Mouse (Mus musculus) midbrain, embryonic 14.5 days (tissue): ENCODE measurements at regions not wholly inside any gene's neighbourhood (a gene's known extent, or its start where the extent isn't known, plus 50 kb on each side); places are given as distances from the start of the nearest gene placed in this dataset.

Source experiments
- ATAC-seq: fragments of 200-750 bp; cut with Nextera tagmentation; 2 replicates; pipeline ENCODE4 v1.8.0; 2017; ENCODE audit warnings: moderate number of reproducible peaks, moderate library complexity; ENCODE audit not compliant: low FRiP score, low TSS enrichment
- DNase-seq: peaks from one replicate; pipeline ENCODE4 v3.0.0-alpha.2; 2015
- H3K27ac ChIP-seq: fragments of 300-500 bp; sonication (generic); replicated peaks from 2 replicates; pipeline ENCODE4 v1.5.1; 2014; ENCODE audit warnings: mild to moderate bottlenecking, low read depth, low read length, moderate library complexity
- H3K27me3 ChIP-seq: fragments of 300-500 bp; sonication (generic); 2 replicates; pipeline ENCODE4 v1.6.1; 2014; ENCODE audit warnings: low read length, control low read depth, mixed read lengths; ENCODE audit not compliant: control insufficient read depth, insufficient read depth
- H3K36me3 ChIP-seq: fragments of 300-500 bp; sonication (generic); 2 replicates; pipeline ENCODE4 v1.6.1; 2014; ENCODE audit warnings: low read length, control low read depth; ENCODE audit not compliant: control insufficient read depth, insufficient read depth
- H3K4me1 ChIP-seq: fragments of 300-500 bp; sonication (generic); 2 replicates; pipeline ENCODE4 v1.6.1; 2014; ENCODE audit warnings: mild to moderate bottlenecking, antibody characterized with exemption, low read length, control low read depth; ENCODE audit not compliant: control insufficient read depth, insufficient read depth
- H3K4me2 ChIP-seq: fragments of 300-500 bp; sonication (generic); 2 replicates; pipeline ENCODE4 v1.6.1; 2014; ENCODE audit warnings: mild to moderate bottlenecking, low read length, moderate library complexity
- H3K4me3 ChIP-seq: fragments of 300-500 bp; sonication (generic); replicated peaks from 2 replicates; pipeline ENCODE4 v1.5.1; 2014; ENCODE audit warnings: low read depth, low read length
- H3K9ac ChIP-seq: fragments of 300-500 bp; sonication (generic); replicated peaks from 2 replicates; pipeline ENCODE4 v1.6.1; 2014; ENCODE audit warnings: mild to moderate bottlenecking, low read length, moderate library complexity
- H3K9me3 ChIP-seq: fragments of 300-500 bp; sonication (generic); 2 replicates; pipeline ENCODE4 v1.6.1; 2016; ENCODE audit warnings: low read length, control low read depth, mixed read lengths; ENCODE audit not compliant: control insufficient read depth
- WGBS: fragments of 180-500 bp; shearing (Covaris S2); extraction: QIAGEN DNeasy Blood & Tissue Kit; methylation state at CpG from one replicate; pipeline ENCODE4 v1.1.7; 2014; 5-methylcytosine and 5-hydroxymethylcytosine counted together

GRCm38 (mm10) chr3:19430159-19430558 is 198.3 kb downstream of the 1700064H15Rik start:
- WGBS, result 88% methylated on average over 4 of the region's 4 CpGs

DNA sequence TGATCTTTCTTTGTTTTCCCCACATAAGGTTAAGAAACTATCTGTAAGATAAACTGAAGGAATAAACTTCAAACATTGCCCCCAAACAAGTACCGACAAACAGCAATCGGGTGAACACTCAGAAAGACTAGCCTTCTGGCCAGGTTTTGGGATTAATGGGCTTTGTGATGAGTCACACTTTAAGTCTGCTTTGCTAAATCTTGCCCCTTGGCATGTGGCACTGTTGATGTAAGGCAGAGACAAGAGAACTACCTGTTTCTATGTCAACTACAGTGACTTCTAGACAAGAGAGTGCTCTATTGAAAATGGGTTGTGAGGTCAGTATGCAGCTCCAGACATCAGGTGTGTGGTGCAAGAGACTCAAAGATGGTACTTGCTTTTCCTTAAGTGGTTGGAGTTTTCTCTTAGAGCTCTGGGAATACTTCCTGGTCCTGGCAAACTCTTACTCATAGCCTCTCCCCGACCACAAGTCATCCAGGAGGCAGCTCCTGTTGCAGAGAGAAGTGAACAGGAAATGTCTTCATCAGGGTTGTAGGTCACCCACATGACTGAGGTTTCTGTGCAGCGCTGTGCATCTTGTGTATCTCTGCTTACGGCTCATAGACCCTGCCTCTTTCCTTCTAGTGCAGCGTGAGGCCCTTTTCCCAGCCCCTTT is 198.9 kb downstream of the 1700064H15Rik start:
- 89% methylated on average over 6 of the region's 6 CpGs for WGBS
- Histone ChIP-seq H3K4me2 (no peak overlapping the region), H3K9ac (no peak overlapping the region), H3K27ac (no peak overlapping the region), H3K36me3 (no peaks in the 10 kb centered on the region), H3K4me3 (no peak overlapping the region), H3K27me3 (no peaks in the 10 kb centered on the region), H3K4me1 (no peaks in the 10 kb centered on the region), H3K9me3 (no peaks in the 10 kb centered on the region)
- ATAC-seq (no peak), DNase-seq (no peak)

More at GRCm38 (mm10) chr3:19430159-19430558, 198.3 kb downstream of the 1700064H15Rik start:
- H3K4me2 ChIP-seq, result no peak overlapping the region
- ATAC-seq (no peak), DNase-seq (no peak)
- no peak overlapping the region for H3K4me3 ChIP-seq
- H3K4me1 ChIP-seq, result no peaks in the 10 kb centered on the region
- H3K9ac ChIP-seq, result no peak overlapping the region
- H3K9me3 ChIP-seq, result no peaks in the 10 kb centered on the region
- no peaks in the 10 kb centered on the region for H3K36me3 ChIP-seq
- H3K27me3 ChIP-seq, result no peaks in the 10 kb centered on the region
- no peak overlapping the region for H3K27ac ChIP-seq

DNA sequence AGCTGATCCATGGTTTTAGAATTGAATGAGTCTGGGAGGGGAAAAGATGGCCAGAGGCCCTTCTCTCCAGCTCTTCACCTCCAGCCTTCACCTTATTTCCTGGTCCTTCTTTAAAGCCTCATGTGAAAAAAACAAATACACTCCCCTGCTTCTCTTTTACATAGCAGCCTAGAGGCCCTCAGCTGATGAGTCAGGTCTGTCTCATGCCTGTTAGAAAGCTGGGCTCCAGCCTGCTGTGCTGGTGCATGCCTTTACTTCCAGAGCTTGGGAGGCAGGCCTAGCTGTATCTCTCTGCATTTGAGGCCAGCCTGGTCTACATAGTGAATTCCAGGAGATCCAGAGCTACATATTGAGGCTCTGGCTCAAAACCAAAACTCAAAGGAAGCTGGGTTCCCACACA is 199.5 kb downstream of the 1700064H15Rik start:
- Histone ChIP-seq H3K27ac (no peak overlapping the region), H3K4me2 (no peak overlapping the region), H3K4me3 (no peak overlapping the region), H3K27me3 (no peaks in the 10 kb centered on the region), H3K9me3 (no peaks in the 10 kb centered on the region), H3K36me3 (no peaks in the 10 kb centered on the region), H3K4me1 (no peaks in the 10 kb centered on the region), H3K9ac (no peak overlapping the region)
- no peak for ATAC-seq
- DNase-seq, result no peak

DNA sequence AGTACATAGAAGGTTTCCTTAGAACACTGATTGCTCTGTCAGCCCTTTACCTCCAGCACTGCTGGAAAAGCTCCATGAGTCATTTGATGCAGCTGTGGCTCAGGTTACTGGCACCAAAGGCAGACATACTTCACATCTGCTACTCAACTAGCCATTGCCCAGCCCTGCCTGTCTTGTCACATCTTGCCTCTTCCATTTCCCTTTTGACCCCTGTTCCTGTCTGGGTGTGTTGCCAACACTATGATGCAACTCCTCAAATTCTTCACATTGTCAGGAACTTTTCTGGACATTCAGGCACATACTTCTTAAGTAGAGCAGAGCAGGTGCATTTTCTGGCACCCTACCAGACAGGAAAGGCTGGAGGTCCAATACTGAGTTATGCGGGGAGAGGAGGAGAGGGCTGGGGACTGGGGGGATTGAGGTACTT is 202.3 kb downstream of the 1700064H15Rik start:
- Histone ChIP-seq H3K27me3 (no peaks in the 10 kb centered on the region), H3K4me2 (no peak overlapping the region), H3K27ac (no peak overlapping the region), H3K9me3 (no peaks in the 10 kb centered on the region), H3K4me3 (no peak overlapping the region), H3K36me3 (no peaks in the 10 kb centered on the region), H3K9ac (no peak overlapping the region), H3K4me1 (no peaks in the 10 kb centered on the region)
- 96% methylated on average over 1 of the region's 1 CpGs for WGBS
- no peak for ATAC-seq
- no peak for DNase-seq

DNA sequence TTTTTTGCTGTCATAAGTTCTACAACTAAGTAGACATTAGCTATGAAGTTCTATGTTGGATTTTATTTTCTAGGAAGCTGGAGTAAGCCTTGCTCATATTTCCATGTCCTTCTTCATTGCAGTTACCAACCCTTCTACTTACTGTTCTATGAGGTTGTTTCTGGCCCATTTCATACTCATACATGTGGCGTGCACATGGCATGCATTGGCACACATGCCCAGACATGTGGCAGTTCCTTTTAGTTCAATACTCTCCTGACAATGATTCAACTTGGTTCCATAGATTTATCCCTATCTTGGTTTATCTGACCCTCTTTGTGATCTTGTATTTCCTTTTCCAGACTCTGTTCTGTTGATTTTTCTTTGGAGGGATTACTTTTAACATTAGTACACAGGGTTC is 203.2 kb downstream of the 1700064H15Rik start:
- no peak overlapping the region for H3K4me2 ChIP-seq
- DNase-seq, result no peak
- 89% methylated on average over 1 of the region's 1 CpGs for WGBS
- no peaks in the 10 kb centered on the region for H3K36me3 ChIP-seq
- no peak overlapping the region for H3K9ac ChIP-seq
- H3K9me3 ChIP-seq, result no peaks in the 10 kb centered on the region
- ATAC-seq, result no peak
- no peak overlapping the region for H3K4me3 ChIP-seq
- no peaks in the 10 kb centered on the region for H3K4me1 ChIP-seq
- H3K27ac ChIP-seq, result no peak overlapping the region
- no peaks in the 10 kb centered on the region for H3K27me3 ChIP-seq

GRCm38 (mm10) chr3:19424384-19424783 is 204.1 kb downstream of the 1700064H15Rik start:
- H3K27ac ChIP-seq, result no peak overlapping the region
- no peaks in the 10 kb centered on the region for H3K27me3 ChIP-seq
- H3K4me1 ChIP-seq, result no peaks in the 10 kb centered on the region
- no peak overlapping the region for H3K4me3 ChIP-seq
- H3K9me3 ChIP-seq, result no peaks in the 10 kb centered on the region
- ATAC-seq (no peak), DNase-seq (no peak)
- H3K36me3 ChIP-seq, result no peaks in the 10 kb centered on the region
- no peak overlapping the region for H3K9ac ChIP-seq
- no peak overlapping the region for H3K4me2 ChIP-seq

- Histone ChIP-seq H3K27me3 (no peaks in the 10 kb centered on the region), H3K9me3 (no peaks in the 10 kb centered on the region), H3K4me2 (no peak overlapping the region), H3K36me3 (no peaks in the 10 kb centered on the region), H3K27ac (no peak overlapping the region), H3K9ac (no peak overlapping the region), H3K4me1 (no peaks in the 10 kb centered on the region), H3K4me3 (no peak overlapping the region)
- no peak for DNase-seq
- ATAC-seq, result no peak
- 98% methylated on average over 1 of the region's 1 CpGs for WGBS
Observed at GRCm38 (mm10) chr3:19421430-19421944, 207.0 kb downstream of the 1700064H15Rik start.

GRCm38 (mm10) chr3:19420912-19421311 is 207.6 kb downstream of the 1700064H15Rik start:
- WGBS, result 91% methylated on average over 5 of the region's 5 CpGs
- Histone ChIP-seq H3K27me3 (no peaks in the 10 kb centered on the region), H3K4me2 (no peak overlapping the region), H3K27ac (no peak overlapping the region), H3K36me3 (no peaks in the 10 kb centered on the region), H3K4me1 (no peaks in the 10 kb centered on the region), H3K9me3 (no peaks in the 10 kb centered on the region), H3K9ac (no peak overlapping the region), H3K4me3 (no peak overlapping the region)
- no peak for DNase-seq
- ATAC-seq, result no peak

DNA sequence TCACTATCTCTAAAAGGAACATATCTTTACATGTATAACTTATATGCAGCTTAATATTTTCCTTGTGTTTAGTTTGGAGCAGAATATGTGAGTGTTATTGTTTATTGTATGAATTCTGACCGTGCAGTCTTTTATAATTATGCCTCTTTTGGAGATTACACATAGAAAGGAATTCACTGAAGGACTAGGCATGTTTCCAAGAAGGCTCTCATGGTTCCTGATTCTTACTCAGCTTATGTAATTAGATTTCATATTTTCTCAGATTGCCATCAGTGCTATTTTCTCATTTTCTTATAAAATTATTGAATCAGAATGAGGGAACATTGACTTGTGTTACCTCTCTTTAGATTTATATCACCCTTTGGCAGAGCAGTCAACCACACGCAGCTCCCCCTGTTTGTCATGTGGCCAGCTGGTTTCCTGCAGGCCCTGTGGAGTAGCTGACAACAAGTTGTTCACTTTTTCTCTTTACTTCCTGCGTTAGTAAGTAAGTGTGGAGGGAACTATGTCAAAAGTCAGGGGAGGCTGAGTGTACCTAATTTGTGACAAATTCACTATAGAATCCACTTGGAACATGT is 217.4 kb downstream of the 1700064H15Rik start:
- no peak overlapping the region for H3K4me2 ChIP-seq
- H3K9ac ChIP-seq, result no peak overlapping the region
- no peaks in the 10 kb centered on the region for H3K4me1 ChIP-seq
- H3K27me3 ChIP-seq, result no peaks in the 10 kb centered on the region
- no peak for DNase-seq
- WGBS, result 74% methylated on average over 3 of the region's 3 CpGs
- no peak for ATAC-seq
- H3K36me3 ChIP-seq, result no peaks in the 10 kb centered on the region
- H3K9me3 ChIP-seq, result no peaks in the 10 kb centered on the region
- H3K4me3 ChIP-seq, result no peak overlapping the region
- no peak overlapping the region for H3K27ac ChIP-seq
